Mouse (Mus musculus) neural tube, embryonic 11.5 days (tissue): ENCODE data around the gene Fn1. TPM values are rescaled to one million over a fixed set of nuclear protein-coding genes. Genes with fewer than 3 reads are reported as not detected.
A peak's percentile ranks its signal among the peaks of the same experiment; 100 is the strongest.

ENCODE experiments used
- ATAC-seq: fragments of 200-750 bp; cut with Nextera tagmentation; 2 replicates; pipeline ENCODE4 v1.8.0; 2017; ENCODE audit warnings: moderate number of reproducible peaks, mild to moderate bottlenecking, moderate TSS enrichment, moderate library complexity; ENCODE audit not compliant: insufficient read depth, low FRiP score, low TSS enrichment
- DNase-seq: peaks from one replicate; pipeline ENCODE4 v3.0.0-alpha.2; 2015; ENCODE audit warnings: low spot score
- H3K27ac ChIP-seq: fragments of 300-500 bp; sonication (generic); 2 replicates; pipeline ENCODE4 v1.5.1; 2014; ENCODE audit warnings: low read depth, mild to moderate bottlenecking, low read length
- H3K27me3 ChIP-seq: fragments of 300-500 bp; sonication (generic); 2 replicates; pipeline ENCODE4 v1.6.1; 2014; ENCODE audit warnings: mild to moderate bottlenecking, low read length, mixed read lengths; ENCODE audit not compliant: control insufficient read depth, insufficient read depth
- H3K36me3 ChIP-seq: fragments of 300-500 bp; sonication (generic); 2 replicates; pipeline ENCODE4 v1.6.1; 2014; ENCODE audit warnings: mild to moderate bottlenecking, low read length, moderate library complexity, mixed read lengths; ENCODE audit not compliant: control insufficient read depth, insufficient read depth
- H3K4me1 ChIP-seq: fragments of 300-500 bp; sonication (generic); 2 replicates; pipeline ENCODE4 v1.6.1; 2014; ENCODE audit warnings: low read length, mixed read lengths; ENCODE audit not compliant: control insufficient read depth, insufficient read depth
- H3K4me2 ChIP-seq: fragments of 300-500 bp; sonication (generic); 2 replicates; pipeline ENCODE4 v1.6.1; 2014; ENCODE audit warnings: low read depth, mild to moderate bottlenecking, moderate library complexity
- H3K4me3 ChIP-seq: fragments of 300-500 bp; sonication (generic); 2 replicates; pipeline ENCODE4 v1.5.1; 2014; ENCODE audit warnings: low read depth, low read length
- H3K9ac ChIP-seq: fragments of 300-500 bp; sonication (generic); 2 replicates; pipeline ENCODE4 v1.6.1; 2014; ENCODE audit warnings: mild to moderate bottlenecking, low read length
- H3K9me3 ChIP-seq: fragments of 300-500 bp; sonication (generic); 2 replicates; pipeline ENCODE4 v1.6.1; 2016; ENCODE audit warnings: low read length; ENCODE audit not compliant: control insufficient read depth
- WGBS: fragments of 180-500 bp; shearing (Covaris S2); extraction: QIAGEN DNeasy Blood & Tissue Kit; methylation state at CpG from one replicate; pipeline ENCODE4 v1.1.7; 2014; 5-methylcytosine and 5-hydroxymethylcytosine counted together
- polyA plus RNA-seq: library from polyadenylated mRNA; unstranded; fragments of >200 nt; fragmentation: Nextera tagmentation; extraction: Ambion mirVana; gene quantifications from 2 replicates; pipeline ENCODE4 v1.2.1, GENCODE M21; 2014

The Fn1 gene
- polyA plus RNA-seq, 1 experiment from 2014 or later, result 88.1 TPM

GRCm38 (mm10) chr1:71654221-71654620 is 1.2 kb upstream of the Fn1 start:
- no peak for ATAC-seq
- peaks cover 3% of the 10 kb centered on the region; the same call in 1 of the 2 replicates for H3K36me3 ChIP-seq
- peak overlapping the region; percentile 83; the same call in 1 of the 2 replicates for H3K9ac ChIP-seq
- peak overlapping the region; percentile 70 for H3K4me3 ChIP-seq
- H3K9me3 ChIP-seq, result no peaks in the 10 kb centered on the region
- no peak overlapping the region for H3K27ac ChIP-seq
- no peaks in the 10 kb centered on the region; the same call in 1 of the 2 replicates for H3K4me1 ChIP-seq
- 17% methylated on average over 8 of the region's 8 CpGs for WGBS
- no peak for DNase-seq
- no peaks in the 10 kb centered on the region for H3K27me3 ChIP-seq
- peak overlapping the region; percentile 80 for H3K4me2 ChIP-seq

DNA sequence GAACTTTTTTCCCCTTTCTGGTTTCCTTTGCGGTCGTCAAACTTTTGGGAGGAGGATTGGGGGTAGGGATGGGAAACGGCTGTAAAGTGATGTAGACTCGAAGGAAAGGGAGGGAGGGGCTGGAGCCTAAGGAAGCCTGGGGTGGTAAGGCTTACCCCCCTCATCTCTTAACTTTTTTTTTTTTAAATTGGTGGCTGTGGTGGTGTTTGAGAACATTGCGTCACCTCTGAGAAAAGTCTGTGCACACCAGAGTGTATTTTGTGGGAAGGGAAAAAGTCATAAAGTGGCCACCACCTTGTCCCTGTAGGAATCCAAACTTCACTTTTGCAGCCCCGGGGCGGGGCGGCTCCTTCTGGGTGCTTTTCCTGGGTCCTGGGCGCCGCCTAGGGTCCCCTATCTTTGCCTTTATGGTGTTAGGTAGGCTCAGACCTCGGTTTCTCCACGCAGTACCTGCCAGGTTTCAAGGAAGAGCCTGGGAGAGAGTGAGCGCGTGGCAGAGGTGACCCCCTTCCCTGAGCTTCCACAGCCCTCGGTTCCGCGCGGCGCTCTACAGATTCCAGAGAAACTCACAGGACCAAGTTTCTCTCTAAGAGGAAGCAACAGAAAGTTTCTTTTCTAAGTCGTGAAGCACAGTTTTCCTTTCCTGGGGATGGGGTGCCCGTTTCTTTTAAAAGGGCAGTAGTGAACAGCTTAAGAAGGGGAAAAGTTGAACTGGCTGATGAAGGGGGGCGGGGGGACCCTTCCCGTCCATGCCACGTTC is 580 bp upstream of the Fn1 start:
- Histone ChIP-seq H3K4me1 (no peaks in the 10 kb centered on the region; the same call in 1 of the 2 replicates), H3K9me3 (no peaks in the 10 kb centered on the region), H3K9ac (peak overlapping the region; percentile 83), H3K4me3 (peak overlapping the region; percentile 70), H3K27me3 (no peaks in the 10 kb centered on the region), H3K4me2 (peak overlapping the region; percentile 80), H3K27ac (peak overlapping the region; percentile 54; the same call in 1 of the 2 replicates), H3K36me3 (peaks cover 3% of the 10 kb centered on the region; the same call in 1 of the 2 replicates)
- peak; percentile 28 for ATAC-seq
- WGBS, result under 1% methylated on average over 24 of the region's 24 CpGs
- peak; percentile 50 for DNase-seq

GRCm38 (mm10) chr1:71651828-71652227 is 1.2 kb downstream of the Fn1 start:
- WGBS, result 38% methylated on average over 1 of the region's 1 CpGs
- ATAC-seq, result no peak
- peak overlapping the region; percentile 80 for H3K4me2 ChIP-seq
- no peak overlapping the region for H3K9ac ChIP-seq
- H3K36me3 ChIP-seq, result peaks cover 6% of the 10 kb centered on the region; the same call in 1 of the 2 replicates
- no peaks in the 10 kb centered on the region for H3K27me3 ChIP-seq
- DNase-seq, result no peak
- H3K27ac ChIP-seq, result no peak overlapping the region
- H3K9me3 ChIP-seq, result no peaks in the 10 kb centered on the region
- peak overlapping the region; percentile 70 for H3K4me3 ChIP-seq
- H3K4me1 ChIP-seq, result no peaks in the 10 kb centered on the region; the same call in 1 of the 2 replicates

DNA sequence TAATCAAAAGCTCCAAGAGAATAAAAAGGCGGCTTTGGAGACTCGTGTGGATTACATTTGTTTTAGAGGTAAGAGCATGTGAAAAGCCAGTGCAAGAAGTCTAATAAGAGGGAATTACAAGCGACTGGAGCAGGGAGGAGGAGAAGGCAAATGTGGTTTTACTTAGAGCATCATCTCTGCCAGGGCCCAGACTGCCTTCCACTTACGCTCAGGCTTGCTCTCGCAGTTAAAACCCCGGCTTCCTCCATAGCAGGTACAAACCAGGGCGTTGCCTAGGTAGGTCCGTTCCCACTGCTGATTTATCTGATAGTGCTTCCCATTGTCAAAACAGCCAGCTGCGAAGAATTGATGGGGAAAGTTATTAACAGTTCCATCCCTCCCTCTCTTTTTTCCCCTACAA is 1.7 kb downstream of the Fn1 start:
- DNase-seq (no peak), ATAC-seq (no peak)
- Histone ChIP-seq H3K27me3 (no peaks in the 10 kb centered on the region), H3K36me3 (peaks cover 6% of the 10 kb centered on the region; the same call in 1 of the 2 replicates), H3K9me3 (no peaks in the 10 kb centered on the region), H3K9ac (0 out of 2 replicates have a peak overlapping the region, but pooled peaks have one; percentile 3), H3K4me3 (peak overlapping the region; percentile 18; the same call in 1 of the 2 replicates), H3K4me2 (peak overlapping the region; percentile 38), H3K4me1 (no peaks in the 10 kb centered on the region; the same call in 1 of the 2 replicates), H3K27ac (no peak overlapping the region)
- WGBS, result 22% methylated on average over 9 of the region's 9 CpGs

GRCm38 (mm10) chr1:71650741-71651140 is 2.3 kb downstream of the Fn1 start:
- H3K4me1 ChIP-seq, result no peaks in the 10 kb centered on the region; the same call in 1 of the 2 replicates
- peak overlapping the region; percentile 38 for H3K4me2 ChIP-seq
- H3K27ac ChIP-seq, result no peak overlapping the region
- no peak overlapping the region for H3K9ac ChIP-seq
- H3K4me3 ChIP-seq, result peak overlapping the region; percentile 18; the same call in 1 of the 2 replicates
- H3K36me3 ChIP-seq, result peaks cover 6% of the 10 kb centered on the region; the same call in 1 of the 2 replicates
- no peaks in the 10 kb centered on the region for H3K27me3 ChIP-seq
- H3K9me3 ChIP-seq, result no peaks in the 10 kb centered on the region
- 20% methylated on average over 6 of the region's 6 CpGs for WGBS
- DNase-seq (no peak), ATAC-seq (no peak)

GRCm38 (mm10) chr1:71648166-71648565 is 4.8 kb downstream of the Fn1 start:
- no peaks in the 10 kb centered on the region; the same call in 1 of the 2 replicates for H3K4me1 ChIP-seq
- H3K4me2 ChIP-seq, result no peak overlapping the region
- peaks cover 9% of the 10 kb centered on the region for H3K36me3 ChIP-seq
- H3K27me3 ChIP-seq, result no peaks in the 10 kb centered on the region
- H3K27ac ChIP-seq, result no peak overlapping the region
- H3K9ac ChIP-seq, result no peak overlapping the region
- H3K4me3 ChIP-seq, result no peak overlapping the region
- no peak for ATAC-seq
- H3K9me3 ChIP-seq, result no peaks in the 10 kb centered on the region
- 88% methylated on average over 7 of the region's 7 CpGs for WGBS
- DNase-seq, result no peak

- Histone ChIP-seq H3K27me3 (no peaks in the 10 kb centered on the region), H3K4me1 (no peaks in the 10 kb centered on the region; the same call in 1 of the 2 replicates), H3K9ac (no peak overlapping the region), H3K36me3 (peaks cover 12% of the 10 kb centered on the region), H3K9me3 (no peaks in the 10 kb centered on the region), H3K27ac (no peak overlapping the region), H3K4me2 (no peak overlapping the region), H3K4me3 (no peak overlapping the region)
- DNase-seq (no peak), ATAC-seq (no peak)
- WGBS, result 88% methylated on average over 5 of the region's 5 CpGs
Observed at GRCm38 (mm10) chr1:71646774-71647173, 6.2 kb downstream of the Fn1 start.

DNA sequence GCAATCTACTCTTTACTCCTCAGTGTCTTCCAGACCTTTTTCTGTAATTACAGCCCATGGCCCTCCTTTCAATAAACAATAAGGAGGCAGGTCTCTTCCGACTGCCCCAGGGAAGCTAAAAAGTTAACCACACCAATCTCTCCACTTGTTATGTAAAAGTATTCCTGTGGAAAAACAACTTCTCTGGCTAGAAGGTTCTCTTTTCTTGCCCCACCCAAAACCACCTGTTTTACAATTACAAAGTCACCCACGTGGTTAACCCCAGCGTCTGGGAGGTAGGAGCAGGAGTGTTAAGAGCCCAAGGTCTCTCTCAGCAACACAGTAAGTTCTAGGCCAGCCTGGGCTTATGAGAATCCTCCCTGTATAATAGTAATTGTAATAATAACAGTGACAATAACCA is 7.0 kb downstream of the Fn1 start:
- no peak overlapping the region for H3K27ac ChIP-seq
- no peaks in the 10 kb centered on the region for H3K9me3 ChIP-seq
- H3K4me3 ChIP-seq, result no peak overlapping the region
- no peak for DNase-seq
- WGBS, result 71% methylated on average over 3 of the region's 3 CpGs
- H3K9ac ChIP-seq, result no peak overlapping the region
- no peak for ATAC-seq
- H3K27me3 ChIP-seq, result no peaks in the 10 kb centered on the region
- no peaks in the 10 kb centered on the region; the same call in 1 of the 2 replicates for H3K4me1 ChIP-seq
- peaks cover 12% of the 10 kb centered on the region for H3K36me3 ChIP-seq
- H3K4me2 ChIP-seq, result no peak overlapping the region

DNA sequence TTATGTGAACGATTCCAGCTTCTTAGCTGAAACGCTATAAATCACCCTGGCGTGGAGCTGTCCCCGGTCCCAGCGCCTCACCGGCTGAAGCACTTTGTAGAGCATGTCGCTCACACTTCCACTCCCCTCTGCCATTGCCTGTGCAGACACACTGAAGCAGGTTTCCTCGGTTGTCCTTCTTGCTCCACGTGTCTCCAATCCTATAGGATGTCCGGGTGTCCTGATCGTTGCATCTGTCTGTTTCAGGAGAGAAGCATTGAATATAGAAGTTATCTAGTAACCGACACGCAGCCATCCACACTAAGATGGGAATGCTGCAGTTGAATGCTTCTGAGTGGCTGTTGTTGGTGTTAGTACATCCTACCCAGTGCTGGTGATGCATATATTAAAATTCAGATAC is 7.5 kb downstream of the Fn1 start:
- Histone ChIP-seq H3K27ac (no peak overlapping the region), H3K9ac (no peak overlapping the region), H3K4me3 (no peak overlapping the region), H3K27me3 (no peaks in the 10 kb centered on the region), H3K36me3 (peaks cover 14% of the 10 kb centered on the region), H3K4me2 (no peak overlapping the region), H3K4me1 (no peaks in the 10 kb centered on the region), H3K9me3 (no peaks in the 10 kb centered on the region)
- DNase-seq (no peak), ATAC-seq (no peak)
- 90% methylated on average over 13 of the region's 13 CpGs for WGBS
